Mouse (Mus musculus) hindbrain, embryonic 13.5 days (tissue): ENCODE data around the gene Ano6. TPM values are rescaled to one million over a fixed set of nuclear protein-coding genes. Genes with fewer than 3 reads are reported as not detected.
A peak's percentile ranks its signal among the peaks of the same experiment; 100 is the strongest.

Experiments used
- ATAC-seq: fragments of 200-750 bp; cut with Nextera tagmentation; 2 replicates; pipeline ENCODE4 v1.8.0; 2017; ENCODE audit warnings: moderate TSS enrichment; ENCODE audit not compliant: low FRiP score
- H3K27ac ChIP-seq: fragments of 300-500 bp; sonication (generic); 2 replicates; pipeline ENCODE4 v1.5.1; 2015; ENCODE audit warnings: inconsistent platforms, mild to moderate bottlenecking, moderate library complexity
- H3K27me3 ChIP-seq: fragments of 300-500 bp; sonication (generic); 2 replicates; pipeline ENCODE4 v1.6.1; 2015; ENCODE audit warnings: mild to moderate bottlenecking, inconsistent platforms
- H3K36me3 ChIP-seq: fragments of 300-500 bp; sonication (generic); 2 replicates; pipeline ENCODE4 v1.6.1; 2015; ENCODE audit warnings: mild to moderate bottlenecking, inconsistent platforms
- H3K4me1 ChIP-seq: fragments of 300-500 bp; sonication (generic); replicated peaks from 2 replicates; pipeline ENCODE4 v1.6.1; 2015; ENCODE audit warnings: inconsistent platforms
- H3K4me2 ChIP-seq: fragments of 300-500 bp; sonication (generic); 2 replicates; pipeline ENCODE4 v1.6.1; 2015; ENCODE audit warnings: inconsistent platforms, mild to moderate bottlenecking, moderate library complexity
- H3K4me3 ChIP-seq: fragments of 300-500 bp; sonication (generic); 2 replicates; pipeline ENCODE4 v1.5.1; 2015; ENCODE audit warnings: mild to moderate bottlenecking, inconsistent platforms
- H3K9ac ChIP-seq: fragments of 300-500 bp; sonication (generic); 2 replicates; pipeline ENCODE4 v1.6.1; 2015; ENCODE audit warnings: mild to moderate bottlenecking, inconsistent platforms
- H3K9me3 ChIP-seq: fragments of 300-500 bp; sonication (generic); 2 replicates; pipeline ENCODE4 v1.6.1; 2016; ENCODE audit warnings: inconsistent platforms
- WGBS: fragments of 180-500 bp; shearing (Covaris S2); methylation state at CpG from one replicate; pipeline ENCODE4 v1.1.7; 2015; 5-methylcytosine and 5-hydroxymethylcytosine counted together
- polyA plus RNA-seq: library from polyadenylated mRNA; unstranded; fragments of >200 nt; fragmentation: Nextera tagmentation; extraction: Ambion mirVana; gene quantifications from 2 replicates; pipeline ENCODE4 v1.2.1, GENCODE M21; 2015

Ano6 gene
- polyA plus RNA-seq, 1 experiment from 2014 or later, result 31.2 TPM

- H3K27ac ChIP-seq, result no peak overlapping the region
- H3K9me3 ChIP-seq, result no peaks in the 10 kb centered on the region
- H3K4me2 ChIP-seq, result no peak overlapping the region
- no peaks in the 10 kb centered on the region for H3K27me3 ChIP-seq
- 95% methylated on average over 10 of the region's 10 CpGs for whole genome bisulfite sequencing
- no peak for ATAC-seq
- peaks cover 9% of the 10 kb centered on the region for H3K4me1 ChIP-seq
- H3K36me3 ChIP-seq, result no peaks in the 10 kb centered on the region
- H3K9ac ChIP-seq, result no peak overlapping the region
- H3K4me3 ChIP-seq, result no peak overlapping the region
Measured at GRCm38 (mm10) chr15:95875898-95876297, 85.3 kb downstream of the Ano6 start.

DNA sequence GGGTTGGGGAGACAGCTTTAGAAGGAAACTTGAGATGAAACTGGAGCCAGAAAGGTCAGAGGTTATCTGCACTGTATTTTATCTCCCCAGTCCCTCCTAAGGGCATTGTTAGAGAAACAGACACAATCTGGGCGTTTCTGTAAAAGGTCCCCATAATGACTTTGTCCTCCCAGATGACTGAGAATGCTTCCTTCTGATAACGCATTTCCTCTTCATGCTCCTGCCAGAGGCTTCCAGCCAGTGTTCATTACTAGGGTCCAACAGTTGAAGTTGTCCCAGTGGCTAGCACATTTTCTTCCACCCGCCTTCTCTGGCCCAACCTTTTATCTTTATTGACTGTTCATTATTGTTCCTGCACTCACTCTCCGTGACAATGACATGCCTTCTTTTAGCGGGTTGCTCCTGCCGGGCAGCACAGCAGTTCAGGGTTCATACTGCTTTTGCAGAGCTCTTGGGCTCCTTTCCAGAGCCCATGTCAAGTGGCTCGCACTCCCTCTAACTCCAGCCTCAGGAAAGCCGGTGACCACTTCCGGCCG lies 90.0 kb downstream of the Ano6 start:
- H3K9ac ChIP-seq, result no peak overlapping the region
- H3K4me2 ChIP-seq, result no peak overlapping the region
- peaks cover 10% of the 10 kb centered on the region for H3K4me1 ChIP-seq
- no peaks in the 10 kb centered on the region for H3K36me3 ChIP-seq
- H3K27ac ChIP-seq, result no peak overlapping the region
- ATAC-seq, result no peak
- H3K4me3 ChIP-seq, result no peak overlapping the region
- no peaks in the 10 kb centered on the region for H3K27me3 ChIP-seq
- no peaks in the 10 kb centered on the region for H3K9me3 ChIP-seq
- WGBS, result 43% methylated on average over 10 of the region's 10 CpGs

DNA sequence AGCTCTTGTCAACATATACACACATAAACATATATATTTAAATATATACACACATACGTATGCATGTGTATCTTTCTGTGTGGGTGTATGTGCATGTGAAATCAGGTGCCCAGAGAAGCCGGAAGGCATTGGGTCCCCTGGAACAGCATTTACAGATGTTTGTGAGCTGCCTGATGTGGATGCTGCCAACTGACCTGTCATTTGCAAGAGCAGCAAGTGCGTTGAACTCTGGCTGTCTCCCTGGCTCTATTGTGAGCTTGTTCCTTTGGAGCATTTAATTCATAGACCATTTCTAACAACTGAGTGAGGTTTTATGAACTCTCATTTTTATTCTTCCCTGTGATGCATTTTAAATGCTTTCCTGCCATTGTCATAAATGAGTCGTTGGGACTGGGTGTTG lies 91.8 kb downstream of the Ano6 start:
- ATAC-seq, result no peak
- H3K4me3 ChIP-seq, result no peak overlapping the region
- WGBS, result 93% methylated on average over 4 of the region's 4 CpGs

DNA sequence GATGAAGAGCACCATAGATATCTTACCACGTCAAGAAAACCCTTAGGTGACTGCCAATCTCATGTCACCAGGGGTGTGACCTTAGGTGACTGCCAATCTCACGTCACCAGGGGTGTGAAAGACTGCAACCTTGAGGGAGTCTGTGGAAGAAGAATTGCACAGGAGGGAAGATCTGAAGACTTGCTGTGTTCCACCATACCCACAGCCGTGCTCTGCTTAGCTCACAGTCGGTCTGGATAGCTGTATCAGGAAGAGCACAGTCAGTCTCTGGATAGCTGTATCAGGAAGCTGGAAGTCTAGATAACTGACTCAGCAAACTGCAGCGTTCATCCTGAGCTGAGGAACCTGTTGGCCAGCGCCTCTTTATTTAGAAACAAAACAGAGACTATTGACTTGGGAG lies 92.9 kb downstream of the Ano6 start:
- H3K9me3 ChIP-seq, result no peaks in the 10 kb centered on the region
- H3K4me2 ChIP-seq, result no peak overlapping the region
- no peak for ATAC-seq
- no peak overlapping the region for H3K27ac ChIP-seq
- no peak overlapping the region for H3K4me3 ChIP-seq
- no peaks in the 10 kb centered on the region for H3K36me3 ChIP-seq
- peaks cover 31% of the 10 kb centered on the region for H3K4me1 ChIP-seq
- H3K27me3 ChIP-seq, result no peaks in the 10 kb centered on the region
- no peak overlapping the region for H3K9ac ChIP-seq
- WGBS, result 74% methylated on average over 6 of the region's 6 CpGs

More for the DNA sequence above, 91.8 kb downstream of the Ano6 start:
- Histone ChIP-seq H3K9ac (no peak overlapping the region), H3K4me2 (no peak overlapping the region), H3K27ac (no peak overlapping the region), H3K27me3 (no peaks in the 10 kb centered on the region), H3K36me3 (no peaks in the 10 kb centered on the region), H3K9me3 (no peaks in the 10 kb centered on the region), H3K4me1 (peaks cover 23% of the 10 kb centered on the region)

GRCm38 (mm10) chr15:95884658-95885620 lies 94.3 kb downstream of the Ano6 start:
- WGBS, result 88% methylated on average over 10 of the region's 10 CpGs
- H3K9ac ChIP-seq, result no peak overlapping the region
- no peaks in the 10 kb centered on the region for H3K27me3 ChIP-seq
- no peak overlapping the region for H3K4me2 ChIP-seq
- ATAC-seq, result no peak
- no peaks in the 10 kb centered on the region for H3K9me3 ChIP-seq
- H3K4me3 ChIP-seq, result no peak overlapping the region
- no peak overlapping the region for H3K27ac ChIP-seq
- peaks cover 33% of the 10 kb centered on the region for H3K4me1 ChIP-seq
- H3K36me3 ChIP-seq, result no peaks in the 10 kb centered on the region

DNA sequence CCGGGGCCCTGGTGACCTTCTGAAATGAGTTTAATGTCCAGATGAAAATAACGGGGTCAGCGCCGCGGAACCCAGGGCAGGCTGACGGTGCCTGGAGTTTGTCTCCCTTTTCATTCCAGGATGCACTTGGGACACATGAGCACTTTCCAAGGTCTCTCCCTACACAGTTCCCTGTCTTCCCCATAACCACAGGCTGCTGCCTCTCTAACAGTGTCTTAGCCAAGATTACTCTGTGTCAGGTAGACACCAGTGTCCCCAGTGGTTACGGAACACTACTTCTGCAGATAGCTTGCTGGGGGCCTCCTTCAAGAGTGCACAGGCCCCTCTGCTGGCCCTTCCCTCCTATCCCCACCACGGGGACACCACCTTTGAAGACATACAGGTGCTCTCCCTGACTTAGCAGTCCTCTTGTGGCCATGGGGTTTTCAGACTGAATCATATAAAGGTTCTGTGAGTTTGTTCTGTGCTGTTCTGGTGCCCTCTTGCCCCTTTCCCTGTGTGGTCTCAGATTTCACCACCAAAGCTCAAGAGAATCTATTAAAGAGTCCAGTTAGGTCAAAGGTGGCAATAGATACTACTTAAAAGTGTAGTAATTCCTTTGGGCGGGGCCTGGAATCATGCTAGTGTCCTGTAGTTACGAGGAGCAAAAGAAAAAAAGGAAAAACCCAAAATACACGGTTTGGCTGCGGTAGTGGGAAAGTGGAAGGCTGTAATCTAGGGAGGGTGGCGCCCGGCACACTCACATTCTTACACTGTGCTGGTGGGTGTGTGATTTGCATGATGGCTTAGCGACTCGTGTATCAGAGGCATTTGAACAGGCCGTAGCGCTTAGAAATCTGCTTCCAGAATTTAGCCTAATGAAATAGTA lies 95.5 kb downstream of the Ano6 start:
- no peak overlapping the region for H3K4me2 ChIP-seq
- H3K4me3 ChIP-seq, result no peak overlapping the region
- no peaks in the 10 kb centered on the region for H3K9me3 ChIP-seq
- no peaks in the 10 kb centered on the region for H3K36me3 ChIP-seq
- no peak overlapping the region for H3K9ac ChIP-seq
- WGBS, result 80% methylated on average over 18 of the region's 18 CpGs
- no peak overlapping the region for H3K27ac ChIP-seq
- no peak for ATAC-seq
- peaks cover 23% of the 10 kb centered on the region for H3K4me1 ChIP-seq
- H3K27me3 ChIP-seq, result no peaks in the 10 kb centered on the region

- Histone ChIP-seq H3K9ac (no peak overlapping the region), H3K4me1 (peaks cover 23% of the 10 kb centered on the region), H3K9me3 (no peaks in the 10 kb centered on the region), H3K36me3 (no peaks in the 10 kb centered on the region), H3K27me3 (no peaks in the 10 kb centered on the region), H3K4me3 (no peak overlapping the region), H3K4me2 (no peak overlapping the region), H3K27ac (peak overlapping the region; percentile 55)
- WGBS, result 47% methylated on average over 5 of the region's 5 CpGs
- no peak for ATAC-seq
Measured at GRCm38 (mm10) chr15:95887365-95887764, 96.7 kb downstream of the Ano6 start.

- WGBS, result 86% methylated on average over 5 of the region's 5 CpGs
- Histone ChIP-seq H3K27me3 (no peaks in the 10 kb centered on the region), H3K4me1 (peaks cover 23% of the 10 kb centered on the region), H3K9me3 (no peaks in the 10 kb centered on the region), H3K27ac (no peak overlapping the region; the same call in 1 of the 2 replicates), H3K4me2 (no peak overlapping the region), H3K4me3 (no peak overlapping the region), H3K9ac (no peak overlapping the region), H3K36me3 (no peaks in the 10 kb centered on the region)
- no peak for ATAC-seq
Measured at GRCm38 (mm10) chr15:95888556-95888955, 97.9 kb downstream of the Ano6 start.

DNA sequence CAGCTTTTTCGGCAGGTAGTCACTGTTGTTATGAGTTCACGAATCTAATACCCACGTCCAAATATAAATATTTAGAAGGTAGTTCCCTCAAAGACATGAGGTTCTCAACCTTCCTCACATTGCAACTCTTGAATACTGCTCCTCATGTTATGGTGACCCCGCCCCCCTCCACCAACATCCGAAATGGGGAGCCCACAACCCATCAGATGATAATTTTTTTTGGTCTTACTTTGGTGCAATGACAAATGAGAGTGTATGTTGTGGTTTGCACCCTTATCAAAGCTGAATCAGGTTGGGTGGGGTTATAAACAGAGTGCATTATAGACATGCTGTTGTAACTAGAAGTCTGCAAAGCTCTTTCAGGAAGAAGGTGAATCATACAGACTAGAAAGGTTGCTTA lies 99.7 kb downstream of the Ano6 start:
- Histone ChIP-seq H3K4me3 (no peak overlapping the region), H3K27ac (no peak overlapping the region), H3K36me3 (peaks cover 7% of the 10 kb centered on the region; the same call in 1 of the 2 replicates), H3K9me3 (no peaks in the 10 kb centered on the region), H3K9ac (no peak overlapping the region), H3K27me3 (no peaks in the 10 kb centered on the region), H3K4me1 (peaks cover 23% of the 10 kb centered on the region), H3K4me2 (no peak overlapping the region)
- no peak for ATAC-seq
- WGBS, result 98% methylated on average over 5 of the region's 5 CpGs

DNA sequence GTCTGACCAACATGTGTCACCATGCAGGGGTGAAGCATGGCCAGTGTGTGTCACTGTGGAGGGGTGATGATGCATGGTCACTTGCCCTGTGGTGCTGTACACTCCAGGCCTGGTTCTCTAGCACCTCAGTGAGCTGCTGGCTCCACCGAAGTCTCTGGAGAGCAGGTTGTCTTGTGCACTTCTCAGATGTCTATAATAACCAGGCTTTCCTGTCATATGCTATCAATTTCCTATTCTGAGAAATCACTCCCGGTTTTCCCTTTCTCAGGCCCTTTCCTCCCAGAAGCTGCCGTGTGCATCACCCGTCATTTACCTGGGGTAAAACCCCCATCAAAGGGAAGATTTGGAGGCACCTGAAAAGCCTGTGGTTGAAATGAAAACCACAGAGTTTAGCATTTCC lies 101.5 kb downstream of the Ano6 start:
- Histone ChIP-seq H3K36me3 (peaks cover 12% of the 10 kb centered on the region; the same call in 1 of the 2 replicates), H3K4me2 (no peak overlapping the region), H3K4me1 (peaks cover 13% of the 10 kb centered on the region), H3K9me3 (no peaks in the 10 kb centered on the region), H3K27ac (no peak overlapping the region), H3K9ac (no peak overlapping the region), H3K4me3 (no peak overlapping the region), H3K27me3 (no peaks in the 10 kb centered on the region)
- WGBS, result 88% methylated on average over 4 of the region's 4 CpGs
- ATAC-seq, result no peak

DNA sequence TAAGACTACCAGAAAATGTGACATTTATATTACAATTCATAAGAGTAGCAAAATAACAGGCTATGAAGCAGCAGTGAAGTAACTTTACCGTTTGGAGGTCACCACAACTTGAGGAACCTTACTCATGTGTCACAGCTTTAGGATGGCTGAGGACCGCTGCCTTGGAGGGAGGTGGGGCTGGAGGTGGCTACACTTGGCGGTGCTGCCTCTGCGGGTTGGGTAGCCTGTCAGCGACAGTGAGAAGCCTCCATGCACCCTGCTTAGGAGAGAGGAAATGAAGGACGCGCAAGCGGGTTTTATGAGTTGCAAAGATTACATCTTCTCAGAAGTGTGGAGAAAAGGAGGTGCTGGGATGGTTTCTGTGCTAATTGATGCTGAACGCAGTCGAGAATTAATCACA lies 102.3 kb downstream of the Ano6 start:
- H3K4me3 ChIP-seq, result no peak overlapping the region
- H3K36me3 ChIP-seq, result peaks cover 12% of the 10 kb centered on the region; the same call in 1 of the 2 replicates
- H3K27ac ChIP-seq, result no peak overlapping the region
- H3K4me2 ChIP-seq, result no peak overlapping the region
- no peak overlapping the region for H3K9ac ChIP-seq
- H3K9me3 ChIP-seq, result no peaks in the 10 kb centered on the region
- no peak for ATAC-seq
- no peaks in the 10 kb centered on the region for H3K27me3 ChIP-seq
- WGBS, result 73% methylated on average over 10 of the region's 10 CpGs
- H3K4me1 ChIP-seq, result peaks cover 9% of the 10 kb centered on the region

- Histone ChIP-seq H3K36me3 (peaks cover 12% of the 10 kb centered on the region; the same call in 1 of the 2 replicates), H3K27ac (no peak overlapping the region), H3K9me3 (no peaks in the 10 kb centered on the region), H3K9ac (no peak overlapping the region), H3K4me2 (no peak overlapping the region), H3K4me3 (no peak overlapping the region), H3K27me3 (no peaks in the 10 kb centered on the region), H3K4me1 (no peaks in the 10 kb centered on the region)
- no peak for ATAC-seq
- 95% methylated on average over 7 of the region's 7 CpGs for WGBS
Measured at GRCm38 (mm10) chr15:95895699-95896098, 105.1 kb downstream of the Ano6 start.
